ENCODE assay signal across 15 mouse cellular contexts in the genomic region with DNA sequence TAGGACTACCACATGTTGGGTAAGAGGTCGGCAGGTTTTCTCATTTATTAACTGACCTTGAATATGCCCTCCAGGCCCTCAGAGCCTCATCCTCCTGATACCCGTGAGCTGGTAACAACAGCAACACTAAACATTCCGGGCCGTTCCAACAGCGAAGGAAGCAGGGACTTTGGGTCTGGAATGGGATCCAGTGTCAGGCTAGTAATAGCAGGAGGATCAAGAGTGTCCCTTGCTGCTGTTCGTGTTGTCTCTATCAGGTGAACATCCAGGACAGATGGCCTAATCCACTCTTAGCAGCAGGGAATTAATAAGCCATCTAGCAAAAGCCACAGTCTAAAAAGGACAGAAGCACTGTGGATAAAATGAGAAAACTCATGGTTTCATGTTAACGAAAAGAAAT.
A peak's percentile ranks its signal among the peaks of the same experiment; 100 is the strongest.
DNase-seq lines count a peak whose midpoint lies in the region; ATAC-seq and TF ChIP-seq lines count a peak whose summit lies in the region.
"Had no signal": no experiment of that assay in that cellular context is flagged by ENCODE, and none has a peak within 500 bp of the region (broad histone marks: within the 10 kb centered on the region; RNA-seq: fewer than 3 reads in every experiment).

No protein-coding gene starts in this region.

- no peaks in the 10 kb centered on the region for H3K27me3 ChIP-seq in hindbrain, embryonic 13.5 days
- no peaks in the 10 kb centered on the region for H3K27me3 ChIP-seq in hindbrain, embryonic 12.5 days
- no peaks in the 10 kb centered on the region for H3K27me3 ChIP-seq in hindbrain, postnatal 0 days (ENCODE audit: insufficient read depth, low read length)
- H3K27me3 ChIP-seq: liver, embryonic 12.5 days; lung, embryonic 15.5 days; megakaryocyte, embryonic 14.5 days had no signal

- 69% methylated on average over 7 of the region's 7 CpGs for WGBS in hindbrain, embryonic 13.5 days
- WGBS in hindbrain, embryonic 12.5 days: 68% methylated on average over 7 of the region's 7 CpGs
- 61% methylated on average over 7 of the region's 7 CpGs for WGBS in hindbrain, postnatal 0 days

- H3K9ac ChIP-seq in hindbrain, embryonic 13.5 days: no peak overlapping the region
- no peak overlapping the region for H3K9ac ChIP-seq in hindbrain, embryonic 12.5 days
- no peak overlapping the region for H3K9ac ChIP-seq in hindbrain, postnatal 0 days (replicated peaks; ENCODE audit: low read length)
- H3K9ac ChIP-seq: liver, embryonic 12.5 days; lung, embryonic 15.5 days had no signal

- 0 out of 2 replicates have a peak overlapping the region, but pooled peaks have one; percentile 14 for H3K27ac ChIP-seq in hindbrain, embryonic 13.5 days
- H3K27ac ChIP-seq in hindbrain, embryonic 12.5 days: no peak overlapping the region
- H3K27ac ChIP-seq in hindbrain, postnatal 0 days: peak overlapping the region; percentile 22; the same call in 1 of the 2 replicates
- H3K27ac ChIP-seq: limb, embryonic 10.5 days; liver, embryonic 12.5 days; lung, embryonic 15.5 days had no signal

- no peak for ATAC-seq in hindbrain, embryonic 13.5 days (ENCODE audit: low FRiP score)
- no peak for ATAC-seq in hindbrain, embryonic 12.5 days (ENCODE audit: low FRiP score)
- ATAC-seq in hindbrain, postnatal 0 days: 0 out of 2 replicates have a peak, but pooled peaks have one; percentile 34
- ATAC-seq: liver, embryonic 12.5 days had no signal

- no peak overlapping the region for H3K4me3 ChIP-seq in hindbrain, embryonic 13.5 days
- H3K4me3 ChIP-seq in hindbrain, embryonic 12.5 days: no peak overlapping the region
- no peak overlapping the region for H3K4me3 ChIP-seq in hindbrain, postnatal 0 days (ENCODE audit: low read length)
- H3K4me3 ChIP-seq: limb, embryonic 10.5 days; liver, embryonic 12.5 days; lung, embryonic 15.5 days; megakaryocyte, embryonic 14.5 days had no signal

- no peak overlapping the region for H3K4me2 ChIP-seq in hindbrain, embryonic 13.5 days
- no peak overlapping the region for H3K4me2 ChIP-seq in hindbrain, embryonic 12.5 days (replicated peaks)
- no peak overlapping the region for H3K4me2 ChIP-seq in hindbrain, postnatal 0 days (ENCODE audit: low read depth, low read length)
- H3K4me2 ChIP-seq: liver, embryonic 12.5 days; lung, embryonic 15.5 days had no signal

- no peaks in the 10 kb centered on the region for H3K36me3 ChIP-seq in hindbrain, embryonic 13.5 days
- H3K36me3 ChIP-seq in hindbrain, embryonic 12.5 days: no peaks in the 10 kb centered on the region
- H3K36me3 ChIP-seq in hindbrain, postnatal 0 days (ENCODE audit: insufficient read depth, low read length): no peaks in the 10 kb centered on the region
- H3K36me3 ChIP-seq: G1E; limb, embryonic 10.5 days; liver, embryonic 12.5 days; lung, embryonic 15.5 days had no signal

- 0 out of 2 replicates have a peak, but pooled peaks have one; percentile 2 for TF ChIP-seq CTCF in hindbrain, postnatal 0 days (IDR thresholded peaks at IDR 0.05; ENCODE audit: low read depth)

- peaks cover 5% of the 10 kb centered on the region; the same call in 1 of the 2 replicates for H3K4me1 ChIP-seq in hindbrain, embryonic 13.5 days (replicated peaks)
- no peaks in the 10 kb centered on the region for H3K4me1 ChIP-seq in hindbrain, embryonic 12.5 days
- H3K4me1 ChIP-seq in hindbrain, postnatal 0 days (ENCODE audit: insufficient read depth, low read length): no peaks in the 10 kb centered on the region
- H3K4me1 ChIP-seq: limb, embryonic 10.5 days; liver, embryonic 12.5 days; lung, embryonic 15.5 days had no signal

- DNase-seq in kidney, postnatal 14 days: peak; percentile 8
- DNase-seq in kidney, adult 18-20 months: no peak
- DNase-seq in cerebellum, adult 8-10 months: peak; percentile 60
- DNase-seq in hindbrain, postnatal 0 days (ENCODE audit: low spot score): peak; percentile 27
- DNase-seq in embryo, embryonic 9.5 days (ENCODE audit: extremely low spot score): no peak
- DNase-seq: adrenal gland, adult 2 months; right cerebral cortex, postnatal 4 days; thymus, adult 18-20 months had no signal

- H3K9me3 ChIP-seq in hindbrain, embryonic 13.5 days: no peaks in the 10 kb centered on the region
- H3K9me3 ChIP-seq in hindbrain, embryonic 12.5 days (replicated peaks): no peaks in the 10 kb centered on the region
- no peaks in the 10 kb centered on the region for H3K9me3 ChIP-seq in hindbrain, postnatal 0 days (ENCODE audit: low read length)
- H3K9me3 ChIP-seq: G1E; limb, embryonic 10.5 days; liver, embryonic 12.5 days; lung, embryonic 15.5 days; megakaryocyte, embryonic 14.5 days had no signal

Comparison
In these comparisons a context has a peak if more than half of its experiments do, and no peak if none do; other contexts are left out.
1. DNase-seq: peak in kidney, postnatal 14 days (single experiment), cerebellum, adult 8-10 months (single experiment) and hindbrain, postnatal 0 days (single experiment); none in kidney, adult 18-20 months (single experiment) and embryo, embryonic 9.5 days (single experiment).